10 mouse cellular contexts compared by ENCODE assay signal in genomic region chr1:41271111-41271730, GRCm38 (mm10).
DNase-seq lines count a peak whose midpoint lies in the region; ATAC-seq lines count a peak whose summit lies in the region.
"Had no signal": no experiment of that assay in that cellular context is flagged by ENCODE, and none has a peak within 500 bp of the region (broad histone marks: within the 10 kb centered on the region; RNA-seq: fewer than 3 reads in every experiment).

No protein-coding gene starts in this region.

- peak; percentile 72 for ATAC-seq in forebrain, embryonic 13.5 days
- peak; percentile 63 for ATAC-seq in midbrain, embryonic 15.5 days (replicated peaks)

- peak; percentile 2 to 6 for DNase-seq in left cerebral cortex, adult 18-20 months (ENCODE audit: low spot score in 2 of 2)
- no peak for DNase-seq in left cerebral cortex, postnatal 4 days
- peak; percentile 58 for DNase-seq in embryo, embryonic 10 days (ENCODE audit: low spot score)
- DNase-seq in adrenal gland, postnatal 25 days, result no peak
- no peak for DNase-seq in thymus, postnatal 4 days
- DNase-seq: kidney, adult 8-10 months had no signal

- H3K27me3 ChIP-seq in forebrain, embryonic 13.5 days, result no peaks in the 10 kb centered on the region
- H3K27me3 ChIP-seq in midbrain, embryonic 15.5 days (replicated peaks), result no peaks in the 10 kb centered on the region

- peak overlapping the region; percentile 55 for H3K27ac ChIP-seq in forebrain, embryonic 13.5 days
- 0 out of 2 replicates have a peak overlapping the region, but pooled peaks have one; percentile 50 for H3K27ac ChIP-seq in midbrain, embryonic 15.5 days

- no peaks in the 10 kb centered on the region for H3K9me3 ChIP-seq in forebrain, embryonic 13.5 days (replicated peaks)
- H3K9me3 ChIP-seq in midbrain, embryonic 15.5 days, result no peaks in the 10 kb centered on the region

- 11% methylated on average over 4 of the region's 4 CpGs for WGBS in forebrain, embryonic 13.5 days
- 8% methylated on average over 4 of the region's 4 CpGs for WGBS in midbrain, embryonic 15.5 days

- intact Hi-C loops in left cerebral cortex, postnatal 4 days (cut with DNase I), result loop anchor here (5.0 to 10.0 kb wide), 6 partner anchors 116 to 1441 kb away; no protein-coding TSS in a partner anchor

- H3K4me1 ChIP-seq in forebrain, embryonic 13.5 days, result peaks cover 64% of the 10 kb centered on the region
- peaks cover 36% of the 10 kb centered on the region for H3K4me1 ChIP-seq in midbrain, embryonic 15.5 days

- H3K4me3 ChIP-seq in forebrain, embryonic 13.5 days, result no peak overlapping the region
- no peak overlapping the region for H3K4me3 ChIP-seq in midbrain, embryonic 15.5 days

- H3K9ac ChIP-seq in forebrain, embryonic 13.5 days, result no peak overlapping the region
- no peak overlapping the region for H3K9ac ChIP-seq in midbrain, embryonic 15.5 days

- no peaks in the 10 kb centered on the region for H3K36me3 ChIP-seq in forebrain, embryonic 13.5 days (ENCODE audit: poor library complexity, severe bottlenecking)
- no peaks in the 10 kb centered on the region for H3K36me3 ChIP-seq in midbrain, embryonic 15.5 days (replicated peaks)
- H3K36me3 ChIP-seq: G1E had no signal

- peak overlapping the region; percentile 23 for H3K4me2 ChIP-seq in forebrain, embryonic 13.5 days
- H3K4me2 ChIP-seq in midbrain, embryonic 15.5 days, result 0 out of 2 replicates have a peak overlapping the region, but pooled peaks have one; percentile 9
- H3K4me2 ChIP-seq: liver, embryonic 11.5 days had no signal

Comparison
In these comparisons a context has a peak if more than half of its experiments do, and no peak if none do; other contexts are left out.
1. DNase-seq: peak in left cerebral cortex, adult 18-20 months (2 of 2) and embryo, embryonic 10 days (single experiment); none in left cerebral cortex, postnatal 4 days (single experiment), adrenal gland, postnatal 25 days (single experiment) and thymus, postnatal 4 days (single experiment).